Mouse (Mus musculus) embryonic fibroblast, embryonic 13.5 days (primary cell): ENCODE data around the gene Wscd2.

Experiments used
- CTCF ChIP-seq: IDR thresholded peaks from 2 replicates; pipeline ENCODE4 v1.5.1; 2011; ENCODE audit warnings: mild to moderate bottlenecking, control low read depth, low read length, moderate library complexity, borderline replicate concordance; ENCODE audit not compliant: insufficient read depth
- POLR2A ChIP-seq: IDR thresholded peaks from 2 replicates; pipeline ENCODE4 v1.6.1; 2011; ENCODE audit warnings: low read depth, mild to moderate bottlenecking, control low read depth, low read length, moderate library complexity

- TF ChIP-seq POLR2A: no peak
- TF ChIP-seq CTCF: no peak
Measured at GRCm38 (mm10) chr5:113541196-113541595, 51.1 kb downstream of the Wscd2 start.
